Comparison of ENCODE assay signal across 8 mouse cellular contexts in the genomic region with DNA sequence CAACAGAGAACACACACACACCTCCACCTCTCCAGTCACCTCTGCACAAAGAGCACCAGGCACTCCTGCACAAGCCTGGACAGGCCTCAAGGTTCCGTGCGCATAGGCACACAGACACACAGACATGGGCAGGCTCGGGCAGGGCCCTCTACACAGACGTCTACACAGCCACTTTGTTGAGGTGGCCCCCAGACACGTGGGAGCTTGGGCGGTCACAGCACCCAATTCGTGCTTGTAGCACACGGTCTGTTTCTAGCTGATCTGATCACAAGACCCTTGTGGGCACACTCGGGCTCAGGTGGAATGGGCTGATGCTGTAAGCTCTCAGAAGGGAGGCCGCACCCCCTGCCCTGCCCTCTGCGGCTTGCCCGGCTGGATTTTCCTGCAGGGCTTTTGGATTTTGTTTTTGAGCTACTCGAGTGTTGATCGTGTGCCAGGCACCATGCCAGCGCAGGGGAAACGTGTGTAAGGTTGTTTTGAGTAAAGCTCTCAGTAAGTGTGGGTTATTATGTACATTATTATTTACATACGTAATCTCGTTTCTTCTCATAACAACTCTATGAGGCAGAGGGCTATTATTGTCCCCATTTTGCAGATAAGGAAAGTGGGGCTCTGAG. TPM values are rescaled to one million over a fixed set of nuclear protein-coding genes. Genes with fewer than 3 reads are reported as not detected.
DNase-seq lines count a peak whose midpoint lies in the region; ATAC-seq lines count a peak whose summit lies in the region.

No protein-coding gene starts in this region.

- H3K4me3 ChIP-seq in heart, embryonic 12.5 days, result no peak overlapping the region
- no peak overlapping the region for H3K4me3 ChIP-seq in kidney, embryonic 14.5 days (ENCODE audit: low read length)

- H3K27ac ChIP-seq in heart, embryonic 12.5 days (ENCODE audit: poor library complexity, severe bottlenecking), result peak overlapping the region; percentile 75
- peak overlapping the region; percentile 32; the same call in 1 of the 2 replicates for H3K27ac ChIP-seq in kidney, embryonic 14.5 days (ENCODE audit: low read depth, low read length)

- no peak overlapping the region; the same call in 1 of the 2 replicates for H3K9ac ChIP-seq in heart, embryonic 12.5 days
- H3K9ac ChIP-seq in kidney, embryonic 14.5 days (ENCODE audit: low read depth, low read length), result no peak overlapping the region

- H3K27me3 ChIP-seq in heart, embryonic 12.5 days (replicated peaks), result no peaks in the 10 kb centered on the region
- H3K27me3 ChIP-seq in kidney, embryonic 14.5 days (ENCODE audit: control insufficient read depth, insufficient read depth, low read length), result no peaks in the 10 kb centered on the region

- peaks cover 6% of the 10 kb centered on the region; the same call in 1 of the 2 replicates for H3K36me3 ChIP-seq in heart, embryonic 12.5 days
- H3K36me3 ChIP-seq in kidney, embryonic 14.5 days (ENCODE audit: control insufficient read depth, insufficient read depth, low read length), result peaks cover 1% of the 10 kb centered on the region; the same call in 1 of the 2 replicates

- 67% methylated on average over 18 of the region's 18 CpGs for WGBS in heart, embryonic 12.5 days
- 84% methylated on average over 18 of the region's 18 CpGs for WGBS in kidney, embryonic 14.5 days

- no peaks in the 10 kb centered on the region for H3K9me3 ChIP-seq in heart, embryonic 12.5 days (replicated peaks)
- no peaks in the 10 kb centered on the region for H3K9me3 ChIP-seq in kidney, embryonic 14.5 days (ENCODE audit: control insufficient read depth, low read length)

- DNase-seq in heart, adult 9 months (ENCODE audit: low spot score in 2 of 2), result no peak
- peak; percentile 68 for DNase-seq in c-Kit-positive CD71-positive TER-119-positive erythroid progenitor cells, embryonic 14.5 days (ENCODE audit: low spot score)
- DNase-seq in lung, postnatal 10 days, result peak; percentile 66
- DNase-seq in layer of hippocampus, adult 18-20 months (ENCODE audit: low spot score in 2 of 2), result no peak
- DNase-seq in cerebellum, adult 11-12 months, result no peak
- DNase-seq in natural killer cell, adult 2 months (ENCODE audit: low spot score in 2 of 2), result no peak

- peak overlapping the region; percentile 27 for H3K4me2 ChIP-seq in heart, embryonic 12.5 days
- H3K4me2 ChIP-seq in kidney, embryonic 14.5 days (replicated peaks; ENCODE audit: low read depth, low read length), result no peak overlapping the region

- ATAC-seq in heart, embryonic 12.5 days (ENCODE audit: insufficient number of reproducible peaks, low FRiP score), result no peak
- no peak for ATAC-seq in kidney, embryonic 14.5 days (ENCODE audit: low FRiP score, low TSS enrichment)

- H3K4me1 ChIP-seq in heart, embryonic 12.5 days (replicated peaks), result peaks cover 63% of the 10 kb centered on the region
- H3K4me1 ChIP-seq in kidney, embryonic 14.5 days (ENCODE audit: control insufficient read depth, insufficient read depth, low read length), result peaks cover 30% of the 10 kb centered on the region

RNA-seq across cellular contexts. Expression of a gene that starts 21.5 kb away (rescaled TPM):
- polyA plus RNA-seq in heart, embryonic 12.5 days (2016; fragmentation: Nextera tagmentation; extraction: Ambion mirVana), result 10.3 and 10.7 TPM in 2 replicates
- polyA plus RNA-seq in kidney, embryonic 14.5 days (2014; fragmentation: Nextera tagmentation; extraction: Ambion mirVana), result 13.0 and 19.9 TPM in 2 replicates
- total RNA-seq in layer of hippocampus, adult 18-20 months (2021), result 10 to 100 TPM; 22.0 to 23.6 TPM

RNA-seq across cellular contexts. Expression of a gene that starts 24.5 kb away (rescaled TPM):
- polyA plus RNA-seq in heart, embryonic 12.5 days (2016; fragmentation: Nextera tagmentation; extraction: Ambion mirVana), result 43.4 and 47.3 TPM in 2 replicates
- 100 and 139 TPM in 2 replicates for polyA plus RNA-seq in kidney, embryonic 14.5 days (2014; fragmentation: Nextera tagmentation; extraction: Ambion mirVana)
- total RNA-seq in layer of hippocampus, adult 18-20 months (2021), result 10 to 100 TPM; 22.3 to 25.3 TPM

RNA-seq across cellular contexts. Expression of a gene that starts 24.5 kb away (rescaled TPM):
- polyA plus RNA-seq in heart, embryonic 12.5 days (2016; fragmentation: Nextera tagmentation; extraction: Ambion mirVana), result 3.6 and 3.9 TPM in 2 replicates
- 3.3 and 5.3 TPM in 2 replicates for polyA plus RNA-seq in kidney, embryonic 14.5 days (2014; fragmentation: Nextera tagmentation; extraction: Ambion mirVana)
- 1 to 10 TPM; 6.0 to 6.1 TPM for total RNA-seq in layer of hippocampus, adult 18-20 months (2021)

RNA-seq across cellular contexts. Expression of a gene that starts 38.0 kb away (rescaled TPM):
- 0.26 and 0.37 TPM in 2 replicates for polyA plus RNA-seq in heart, embryonic 12.5 days (2016; fragmentation: Nextera tagmentation; extraction: Ambion mirVana)
- 0.47 and 1.7 TPM in 2 replicates for polyA plus RNA-seq in kidney, embryonic 14.5 days (2014; fragmentation: Nextera tagmentation; extraction: Ambion mirVana)
- 1 to 10 TPM; 1.9 to 2.8 TPM for total RNA-seq in layer of hippocampus, adult 18-20 months (2021)

RNA-seq across cellular contexts. Expression of a gene that starts 52.9 kb away (rescaled TPM):
- polyA plus RNA-seq in heart, embryonic 12.5 days (2016; fragmentation: Nextera tagmentation; extraction: Ambion mirVana), result 43.0 and 43.4 TPM in 2 replicates
- 44.8 and 49.7 TPM in 2 replicates for polyA plus RNA-seq in kidney, embryonic 14.5 days (2014; fragmentation: Nextera tagmentation; extraction: Ambion mirVana)
- total RNA-seq in layer of hippocampus, adult 18-20 months (2021), result 10 to 100 TPM; 44.3 to 44.6 TPM

Comparison
In these comparisons a context has a peak if more than half of its experiments do, and no peak if none do; other contexts are left out.
1. DNase-seq: peak in c-Kit-positive CD71-positive TER-119-positive erythroid progenitor cells, embryonic 14.5 days (single experiment) and lung, postnatal 10 days (single experiment); none in heart, adult 9 months (0 of 2), layer of hippocampus, adult 18-20 months (0 of 2), cerebellum, adult 11-12 months (single experiment) and natural killer cell, adult 2 months (0 of 2).